Comparison of ENCODE assay signal across 13 mouse cellular contexts in genomic region chr2:72427288-72427687, GRCm38 (mm10). TPM values are rescaled to one million over a fixed set of nuclear protein-coding genes. Genes with fewer than 3 reads are reported as not detected.
DNase-seq lines count a peak whose midpoint lies in the region; ATAC-seq lines count a peak whose summit lies in the region.
"Had no signal": no experiment of that assay in that cellular context is flagged by ENCODE, and none has a peak within 500 bp of the region (broad histone marks: within the 10 kb centered on the region; RNA-seq: fewer than 3 reads in every experiment).

No protein-coding gene starts in this region.

- peaks cover 50% of the 10 kb centered on the region for H3K4me1 ChIP-seq in forebrain, embryonic 13.5 days
- H3K4me1 ChIP-seq in hindbrain, embryonic 16.5 days (ENCODE audit: control insufficient read depth, insufficient read depth, low read depth, low read length): peaks cover 13% of the 10 kb centered on the region
- peaks cover 45% of the 10 kb centered on the region for H3K4me1 ChIP-seq in neural tube, embryonic 13.5 days (replicated peaks)
- H3K4me1 ChIP-seq in intestine, embryonic 16.5 days (ENCODE audit: control insufficient read depth, insufficient read depth, low read length): no peaks in the 10 kb centered on the region
- H3K4me1 ChIP-seq: embryonic facial prominence, embryonic 15.5 days had no signal

- 17% methylated on average over 11 of the region's 11 CpGs for WGBS in forebrain, embryonic 13.5 days
- WGBS in hindbrain, embryonic 16.5 days: 34% methylated on average over 11 of the region's 11 CpGs
- 25% methylated on average over 11 of the region's 11 CpGs for WGBS in neural tube, embryonic 13.5 days
- 64% methylated on average over 11 of the region's 11 CpGs for WGBS in intestine, embryonic 16.5 days

- peak overlapping the region; percentile 15 for H3K4me3 ChIP-seq in forebrain, embryonic 13.5 days
- H3K4me3 ChIP-seq in hindbrain, embryonic 16.5 days (ENCODE audit: low read length): peak overlapping the region; percentile 18; the same call in 1 of the 2 replicates
- peak overlapping the region; percentile 9 for H3K4me3 ChIP-seq in neural tube, embryonic 13.5 days
- no peak overlapping the region for H3K4me3 ChIP-seq in intestine, embryonic 16.5 days (ENCODE audit: low read length)
- H3K4me3 ChIP-seq: embryonic facial prominence, embryonic 15.5 days had no signal

- H3K4me2 ChIP-seq in forebrain, embryonic 13.5 days: peak overlapping the region; percentile 47
- H3K4me2 ChIP-seq in hindbrain, embryonic 16.5 days (ENCODE audit: low read length): peak overlapping the region; percentile 58
- H3K4me2 ChIP-seq in neural tube, embryonic 13.5 days: peak overlapping the region; percentile 47
- H3K4me2 ChIP-seq in intestine, embryonic 16.5 days (ENCODE audit: low read depth, low read length): no peak overlapping the region
- H3K4me2 ChIP-seq: embryonic facial prominence, embryonic 15.5 days had no signal

- H3K27me3 ChIP-seq in forebrain, embryonic 13.5 days: peaks cover 54% of the 10 kb centered on the region
- no peaks in the 10 kb centered on the region for H3K27me3 ChIP-seq in hindbrain, embryonic 16.5 days (replicated peaks; ENCODE audit: control insufficient read depth, insufficient read depth, low read length)
- no peaks in the 10 kb centered on the region for H3K27me3 ChIP-seq in neural tube, embryonic 13.5 days
- no peaks in the 10 kb centered on the region for H3K27me3 ChIP-seq in intestine, embryonic 16.5 days (replicated peaks; ENCODE audit: control insufficient read depth, insufficient read depth, low read length)
- H3K27me3 ChIP-seq: embryonic facial prominence, embryonic 15.5 days had no signal

- H3K36me3 ChIP-seq in forebrain, embryonic 13.5 days (ENCODE audit: poor library complexity, severe bottlenecking): no peaks in the 10 kb centered on the region
- H3K36me3 ChIP-seq in hindbrain, embryonic 16.5 days (ENCODE audit: control insufficient read depth, insufficient read depth, low read length): no peaks in the 10 kb centered on the region
- no peaks in the 10 kb centered on the region for H3K36me3 ChIP-seq in neural tube, embryonic 13.5 days
- no peaks in the 10 kb centered on the region for H3K36me3 ChIP-seq in intestine, embryonic 16.5 days (ENCODE audit: control insufficient read depth, insufficient read depth, low read length)
- H3K36me3 ChIP-seq: embryonic facial prominence, embryonic 15.5 days had no signal

- no peaks in the 10 kb centered on the region for H3K9me3 ChIP-seq in forebrain, embryonic 13.5 days (replicated peaks)
- no peaks in the 10 kb centered on the region for H3K9me3 ChIP-seq in hindbrain, embryonic 16.5 days (ENCODE audit: control insufficient read depth, low read length)
- no peaks in the 10 kb centered on the region for H3K9me3 ChIP-seq in neural tube, embryonic 13.5 days
- no peaks in the 10 kb centered on the region for H3K9me3 ChIP-seq in intestine, embryonic 16.5 days (ENCODE audit: control insufficient read depth, low read length)
- H3K9me3 ChIP-seq: embryonic facial prominence, embryonic 15.5 days had no signal

- ATAC-seq in forebrain, embryonic 13.5 days: peak; percentile 72
- peak; percentile 30; the same call in 1 of the 2 replicates for ATAC-seq in hindbrain, embryonic 16.5 days
- ATAC-seq in neural tube, embryonic 13.5 days (ENCODE audit: low read depth): peak; percentile 89
- ATAC-seq in intestine, embryonic 16.5 days: no peak

- DNase-seq in cerebellum, postnatal 10 days: peak; percentile 34 to 43
- DNase-seq in cerebellum, adult 11 months: no peak
- no peak for DNase-seq in layer of hippocampus, postnatal 25 days (ENCODE audit: extremely low spot score in 1 of 2, low spot score in 1 of 2)
- DNase-seq in urinary bladder, postnatal 4 days (ENCODE audit: low spot score in 2 of 2): no peak
- DNase-seq: adrenal gland, adult 8-10 months; heart, adult 18-20 months; heart, postnatal 14 days; kidney, adult 18-20 months had no signal

- H3K27ac ChIP-seq in forebrain, embryonic 13.5 days: peak overlapping the region; percentile 84
- peak overlapping the region; percentile 34; the same call in 1 of the 2 replicates for H3K27ac ChIP-seq in hindbrain, embryonic 16.5 days (ENCODE audit: low read depth, low read length)
- H3K27ac ChIP-seq in neural tube, embryonic 13.5 days (replicated peaks): peak overlapping the region; percentile 85
- H3K27ac ChIP-seq in intestine, embryonic 16.5 days (ENCODE audit: low read length): no peak overlapping the region
- H3K27ac ChIP-seq: embryonic facial prominence, embryonic 15.5 days had no signal

- no peak overlapping the region for H3K9ac ChIP-seq in forebrain, embryonic 13.5 days
- H3K9ac ChIP-seq in hindbrain, embryonic 16.5 days (ENCODE audit: low read depth, low read length): no peak overlapping the region; the same call in 1 of the 2 replicates
- H3K9ac ChIP-seq in neural tube, embryonic 13.5 days: 0 out of 2 replicates have a peak overlapping the region, but pooled peaks have one; percentile 36
- no peak overlapping the region for H3K9ac ChIP-seq in intestine, embryonic 16.5 days (ENCODE audit: low read depth, low read length)
- H3K9ac ChIP-seq: embryonic facial prominence, embryonic 15.5 days had no signal

RNA-seq across cellular contexts. Expression of gene Cdca7, which starts 48.7 kb away (rescaled TPM):
- 198 and 207 TPM in 2 replicates for polyA plus RNA-seq in forebrain, embryonic 13.5 days (2015; fragmentation: Nextera tagmentation; extraction: Ambion mirVana)
- polyA plus RNA-seq in hindbrain, embryonic 16.5 days (2015; fragmentation: Nextera tagmentation; extraction: Ambion mirVana): 17.3 and 22.1 TPM in 2 replicates
- 24.6 and 36.4 TPM in 2 replicates for polyA plus RNA-seq in neural tube, embryonic 13.5 days (2015; fragmentation: Nextera tagmentation; extraction: Ambion mirVana)
- 94.9 and 111 TPM in 2 replicates for polyA plus RNA-seq in intestine, embryonic 16.5 days (2015; fragmentation: Nextera tagmentation; extraction: Ambion mirVana)
- total RNA-seq in layer of hippocampus, postnatal 25 days (2021): 1 to 10 TPM; 6.6 to 9.0 TPM

Comparison
In these comparisons a context has a peak if more than half of its experiments do, and no peak if none do; other contexts are left out.
1. DNase-seq: peak in cerebellum, postnatal 10 days (2 of 2); none in cerebellum, adult 11 months (single experiment), layer of hippocampus, postnatal 25 days (0 of 2) and urinary bladder, postnatal 4 days (0 of 2).